Mouse (Mus musculus): ENCODE measurements around the gene Cfap161. TPM values are rescaled to one million over a fixed set of nuclear protein-coding genes. Genes with fewer than 3 reads are reported as not detected.

Cfap161 gene
- polyA plus RNA-seq, 1 experiment from 2014 or later = 4.3 TPM

GRCm38 (mm10) chr7:83800561-83801482 is 6.1 kb upstream of the Cfap161 start:
- peak; percentile 29 for DNase-seq (ENCODE audit: low spot score)
- Histone ChIP-seq H3K27ac (replicated peaks; ENCODE audit: low read depth, low read length) (no peak overlapping the region), H3K36me3 (ENCODE audit: control insufficient read depth, insufficient read depth, low read length) (no peaks in the 10 kb centered on the region), H3K9me3 (ENCODE audit: control insufficient read depth, low read length) (no peaks in the 10 kb centered on the region), H3K4me2 (ENCODE audit: low read depth, low read length) (no peak overlapping the region), H3K9ac (ENCODE audit: low read depth, low read length) (no peak overlapping the region), H3K4me3 (ENCODE audit: low read depth, low read length) (no peak overlapping the region), H3K4me1 (ENCODE audit: control insufficient read depth, insufficient read depth, low read length) (peaks cover 4% of the 10 kb centered on the region), H3K27me3 (replicated peaks; ENCODE audit: control insufficient read depth, insufficient read depth, low read length) (no peaks in the 10 kb centered on the region)
- ATAC-seq (ENCODE audit: low read depth) = no peak
- WGBS = 66% methylated on average over 8 of the region's 8 CpGs

- Histone ChIP-seq H3K27me3 (replicated peaks; ENCODE audit: control insufficient read depth, insufficient read depth, low read length) (no peaks in the 10 kb centered on the region), H3K9ac (ENCODE audit: low read depth, low read length) (no peak overlapping the region), H3K36me3 (ENCODE audit: control insufficient read depth, insufficient read depth, low read length) (no peaks in the 10 kb centered on the region), H3K9me3 (ENCODE audit: control insufficient read depth, low read length) (no peaks in the 10 kb centered on the region), H3K4me2 (ENCODE audit: low read depth, low read length) (no peak overlapping the region), H3K4me1 (ENCODE audit: control insufficient read depth, insufficient read depth, low read length) (peaks cover 4% of the 10 kb centered on the region), H3K27ac (replicated peaks; ENCODE audit: low read depth, low read length) (no peak overlapping the region), H3K4me3 (ENCODE audit: low read depth, low read length) (no peak overlapping the region)
- DNase-seq (ENCODE audit: low spot score) = no peak
- 91% methylated on average over 2 of the region's 2 CpGs for WGBS
- ATAC-seq (ENCODE audit: low read depth) = no peak
Measured at GRCm38 (mm10) chr7:83800071-83800470, 5.4 kb upstream of the Cfap161 start.

- Histone ChIP-seq H3K4me1 (ENCODE audit: control insufficient read depth, insufficient read depth, low read length) (peaks cover 13% of the 10 kb centered on the region), H3K9me3 (ENCODE audit: control insufficient read depth, low read length) (no peaks in the 10 kb centered on the region), H3K27me3 (replicated peaks; ENCODE audit: control insufficient read depth, insufficient read depth, low read length) (no peaks in the 10 kb centered on the region), H3K9ac (ENCODE audit: low read depth, low read length) (no peak overlapping the region), H3K36me3 (ENCODE audit: control insufficient read depth, insufficient read depth, low read length) (no peaks in the 10 kb centered on the region), H3K4me3 (ENCODE audit: low read depth, low read length) (no peak overlapping the region), H3K4me2 (ENCODE audit: low read depth, low read length) (no peak overlapping the region), H3K27ac (replicated peaks; ENCODE audit: low read depth, low read length) (peak overlapping the region; percentile 61; the same call in 1 of the 2 replicates)
- peak; percentile 75 for DNase-seq (ENCODE audit: low spot score)
- ATAC-seq (ENCODE audit: low read depth) = no peak
Measured at GRCm38 (mm10) chr7:83798004-83798403, 3.3 kb upstream of the Cfap161 start.

- DNase-seq (ENCODE audit: low spot score) (no peak), ATAC-seq (ENCODE audit: low read depth) (no peak)
- Histone ChIP-seq H3K4me2 (ENCODE audit: low read depth, low read length) (no peak overlapping the region), H3K9ac (ENCODE audit: low read depth, low read length) (no peak overlapping the region), H3K4me1 (ENCODE audit: control insufficient read depth, insufficient read depth, low read length) (peaks cover 13% of the 10 kb centered on the region), H3K36me3 (ENCODE audit: control insufficient read depth, insufficient read depth, low read length) (no peaks in the 10 kb centered on the region), H3K27me3 (replicated peaks; ENCODE audit: control insufficient read depth, insufficient read depth, low read length) (no peaks in the 10 kb centered on the region), H3K27ac (replicated peaks; ENCODE audit: low read depth, low read length) (no peak overlapping the region), H3K4me3 (ENCODE audit: low read depth, low read length) (no peak overlapping the region), H3K9me3 (ENCODE audit: control insufficient read depth, low read length) (no peaks in the 10 kb centered on the region)
- WGBS = 72% methylated on average over 5 of the region's 5 CpGs
Measured at GRCm38 (mm10) chr7:83796177-83796576, 1.5 kb upstream of the Cfap161 start.

- no peak overlapping the region for H3K4me3 ChIP-seq (ENCODE audit: low read depth, low read length)
- ATAC-seq (ENCODE audit: low read depth) (no peak), DNase-seq (ENCODE audit: low spot score) (no peak)
- no peak overlapping the region for H3K9ac ChIP-seq (ENCODE audit: low read depth, low read length)
- WGBS = 40% methylated on average over 11 of the region's 11 CpGs
- H3K36me3 ChIP-seq (ENCODE audit: control insufficient read depth, insufficient read depth, low read length) = no peaks in the 10 kb centered on the region
- H3K4me2 ChIP-seq (ENCODE audit: low read depth, low read length) = peak overlapping the region; percentile 29
- no peaks in the 10 kb centered on the region for H3K27me3 ChIP-seq (replicated peaks; ENCODE audit: control insufficient read depth, insufficient read depth, low read length)
- H3K9me3 ChIP-seq (ENCODE audit: control insufficient read depth, low read length) = no peaks in the 10 kb centered on the region
- H3K4me1 ChIP-seq (ENCODE audit: control insufficient read depth, insufficient read depth, low read length) = peaks cover 13% of the 10 kb centered on the region
- H3K27ac ChIP-seq (replicated peaks; ENCODE audit: low read depth, low read length) = no peak overlapping the region
Measured at GRCm38 (mm10) chr7:83794006-83794683, 535 bp downstream of the Cfap161 start.

- no peaks in the 10 kb centered on the region for H3K9me3 ChIP-seq (ENCODE audit: control insufficient read depth, low read length)
- no peaks in the 10 kb centered on the region for H3K27me3 ChIP-seq (replicated peaks; ENCODE audit: control insufficient read depth, insufficient read depth, low read length)
- no peaks in the 10 kb centered on the region for H3K4me1 ChIP-seq (ENCODE audit: control insufficient read depth, insufficient read depth, low read length)
- DNase-seq (ENCODE audit: low spot score) (no peak), ATAC-seq (ENCODE audit: low read depth) (no peak)
- no peaks in the 10 kb centered on the region for H3K36me3 ChIP-seq (ENCODE audit: control insufficient read depth, insufficient read depth, low read length)
- no peak overlapping the region for H3K4me2 ChIP-seq (ENCODE audit: low read depth, low read length)
- 80% methylated on average over 4 of the region's 4 CpGs for WGBS
- H3K27ac ChIP-seq (replicated peaks; ENCODE audit: low read depth, low read length) = no peak overlapping the region
- H3K9ac ChIP-seq (ENCODE audit: low read depth, low read length) = no peak overlapping the region
- H3K4me3 ChIP-seq (ENCODE audit: low read depth, low read length) = no peak overlapping the region
Measured at GRCm38 (mm10) chr7:83780881-83781280, 13.8 kb downstream of the Cfap161 start.

GRCm38 (mm10) chr7:83780026-83780425 is 14.7 kb downstream of the Cfap161 start:
- H3K4me1 ChIP-seq (ENCODE audit: control insufficient read depth, insufficient read depth, low read length) = no peaks in the 10 kb centered on the region
- H3K9me3 ChIP-seq (ENCODE audit: control insufficient read depth, low read length) = no peaks in the 10 kb centered on the region
- H3K4me2 ChIP-seq (ENCODE audit: low read depth, low read length) = no peak overlapping the region
- DNase-seq (ENCODE audit: low spot score) = no peak
- H3K27me3 ChIP-seq (replicated peaks; ENCODE audit: control insufficient read depth, insufficient read depth, low read length) = no peaks in the 10 kb centered on the region
- H3K27ac ChIP-seq (replicated peaks; ENCODE audit: low read depth, low read length) = no peak overlapping the region
- H3K9ac ChIP-seq (ENCODE audit: low read depth, low read length) = no peak overlapping the region
- no peaks in the 10 kb centered on the region for H3K36me3 ChIP-seq (ENCODE audit: control insufficient read depth, insufficient read depth, low read length)
- no peak for ATAC-seq (ENCODE audit: low read depth)
- no peak overlapping the region for H3K4me3 ChIP-seq (ENCODE audit: low read depth, low read length)
- 77% methylated on average over 4 of the region's 4 CpGs for WGBS

- ATAC-seq (ENCODE audit: low read depth) = no peak
- no peaks in the 10 kb centered on the region for H3K36me3 ChIP-seq (ENCODE audit: control insufficient read depth, insufficient read depth, low read length)
- H3K4me1 ChIP-seq (ENCODE audit: control insufficient read depth, insufficient read depth, low read length) = no peaks in the 10 kb centered on the region
- WGBS = 63% methylated on average over 2 of the region's 2 CpGs
- no peak overlapping the region for H3K4me2 ChIP-seq (ENCODE audit: low read depth, low read length)
- no peak overlapping the region for H3K4me3 ChIP-seq (ENCODE audit: low read depth, low read length)
- no peaks in the 10 kb centered on the region for H3K9me3 ChIP-seq (ENCODE audit: control insufficient read depth, low read length)
- H3K27me3 ChIP-seq (replicated peaks; ENCODE audit: control insufficient read depth, insufficient read depth, low read length) = no peaks in the 10 kb centered on the region
- no peak overlapping the region for H3K27ac ChIP-seq (replicated peaks; ENCODE audit: low read depth, low read length)
- DNase-seq (ENCODE audit: low spot score) = no peak
- H3K9ac ChIP-seq (ENCODE audit: low read depth, low read length) = no peak overlapping the region
Measured at GRCm38 (mm10) chr7:83779028-83779427, 15.7 kb downstream of the Cfap161 start.
